In the genomic region with DNA sequence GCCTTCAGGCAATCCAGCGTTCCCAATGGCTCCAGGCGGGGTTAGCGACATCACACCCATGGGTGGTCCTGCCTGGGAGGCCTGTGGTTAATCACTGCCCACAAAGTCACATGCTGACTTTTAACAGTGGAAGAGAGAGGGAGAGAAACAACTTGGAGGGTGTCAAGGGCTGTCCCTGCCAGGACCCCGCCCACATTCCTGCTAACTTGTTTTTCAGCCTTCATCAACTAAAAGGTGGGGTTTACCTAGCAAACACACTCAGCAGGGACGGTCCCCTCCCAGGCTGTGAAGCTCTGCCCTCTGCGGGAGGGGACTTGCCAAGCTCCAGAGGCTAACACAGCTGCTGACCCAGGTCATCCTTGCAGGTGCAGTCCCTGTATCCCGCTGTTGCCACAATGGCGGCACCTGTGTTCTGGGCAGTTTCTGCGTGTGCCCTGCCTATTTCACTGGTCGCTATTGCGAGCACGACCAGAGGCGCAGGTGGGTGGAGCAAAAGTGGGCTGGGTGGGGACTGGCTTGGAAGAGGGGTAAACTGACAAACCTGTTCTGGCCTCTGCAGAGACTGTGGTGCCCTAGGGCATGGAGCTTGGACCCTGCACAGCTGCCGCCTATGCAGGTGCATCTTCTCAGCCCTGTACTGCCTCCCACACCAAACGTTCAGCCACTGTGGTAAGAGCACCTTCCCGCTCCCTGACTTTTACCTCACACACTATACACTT, we compare ENCODE assay signal across 8 mouse cellular contexts. TPM values are rescaled to one million over a fixed set of nuclear protein-coding genes. Genes with fewer than 3 reads are reported as not detected.
DNase-seq lines count a peak whose midpoint lies in the region; ATAC-seq and TF ChIP-seq lines count a peak whose summit lies in the region.

No protein-coding gene starts in this region.

- peak overlapping the region; percentile 37 for H3K4me3 ChIP-seq in cerebellum, adult 2 months (replicated peaks; ENCODE audit: insufficient read depth, low read depth, low read length)
- peak overlapping the region; percentile 33 for H3K4me3 ChIP-seq in hindbrain, embryonic 16.5 days (ENCODE audit: low read length)
- peak overlapping the region; percentile 21 for H3K4me3 ChIP-seq in lung, embryonic 15.5 days
- peak overlapping the region; percentile 29 for H3K4me3 ChIP-seq in stomach, embryonic 16.5 days (replicated peaks; ENCODE audit: low read length)

- no peak overlapping the region for H3K27ac ChIP-seq in cerebellum, adult 2 months (ENCODE audit: insufficient read depth, low read length)
- H3K27ac ChIP-seq in hindbrain, embryonic 16.5 days (ENCODE audit: low read depth, low read length), result no peak overlapping the region
- H3K27ac ChIP-seq in lung, embryonic 15.5 days, result no peak overlapping the region
- no peak overlapping the region for H3K27ac ChIP-seq in stomach, embryonic 16.5 days (ENCODE audit: low read length)

- no peaks in the 10 kb centered on the region for H3K27me3 ChIP-seq in cerebellum, adult 2 months (ENCODE audit: control insufficient read depth, insufficient read depth, low read length)
- H3K27me3 ChIP-seq in hindbrain, embryonic 16.5 days (replicated peaks; ENCODE audit: control insufficient read depth, insufficient read depth, low read length), result peaks cover 23% of the 10 kb centered on the region
- H3K27me3 ChIP-seq in lung, embryonic 15.5 days, result peaks cover 33% of the 10 kb centered on the region
- H3K27me3 ChIP-seq in stomach, embryonic 16.5 days (ENCODE audit: control insufficient read depth, insufficient read depth, low read length), result peaks cover 18% of the 10 kb centered on the region

- peak overlapping the region; percentile 65 for H3K4me2 ChIP-seq in hindbrain, embryonic 16.5 days (ENCODE audit: low read length)
- H3K4me2 ChIP-seq in lung, embryonic 15.5 days, result peak overlapping the region; percentile 52
- H3K4me2 ChIP-seq in stomach, embryonic 16.5 days (ENCODE audit: low read depth, low read length), result peak overlapping the region; percentile 53

- peak overlapping the region; percentile 38 for H3K9ac ChIP-seq in hindbrain, embryonic 16.5 days (ENCODE audit: low read depth, low read length)
- H3K9ac ChIP-seq in lung, embryonic 15.5 days, result no peak overlapping the region
- H3K9ac ChIP-seq in stomach, embryonic 16.5 days (ENCODE audit: low read length), result no peak overlapping the region

- TF ChIP-seq POLR2A in cerebellum, adult 2 months (IDR thresholded peaks at IDR 0.05; ENCODE audit: borderline replicate concordance, insufficient read depth, low read length), result no peak

- TF ChIP-seq CTCF in cerebellum, adult 2 months (IDR thresholded peaks at IDR 0.05; ENCODE audit: borderline replicate concordance, insufficient read depth, low read depth, low read length), result no peak

- H3K36me3 ChIP-seq in hindbrain, embryonic 16.5 days (ENCODE audit: control insufficient read depth, insufficient read depth, low read length), result no peaks in the 10 kb centered on the region
- H3K36me3 ChIP-seq in lung, embryonic 15.5 days, result no peaks in the 10 kb centered on the region
- H3K36me3 ChIP-seq in stomach, embryonic 16.5 days (ENCODE audit: control insufficient read depth, insufficient read depth, low read length), result no peaks in the 10 kb centered on the region

- 29% methylated on average over 16 of the region's 16 CpGs for WGBS in cerebellum, adult 2 months
- 2% methylated on average over 16 of the region's 16 CpGs for WGBS in hindbrain, embryonic 16.5 days
- WGBS in lung, embryonic 15.5 days, result 2% methylated on average over 16 of the region's 16 CpGs
- 5% methylated on average over 16 of the region's 16 CpGs for WGBS in stomach, embryonic 16.5 days

- peak; percentile 10 to 29 for DNase-seq in cerebellum, adult 2 months
- peak; percentile 40 for DNase-seq in embryo, embryonic 10 days (ENCODE audit: low spot score)
- no peak for DNase-seq in right cerebral cortex, postnatal 10 days (ENCODE audit: low spot score in 2 of 2)
- DNase-seq in cerebellum, postnatal 10 days, result no peak

- peaks cover 5% of the 10 kb centered on the region for H3K4me1 ChIP-seq in cerebellum, adult 2 months (ENCODE audit: control insufficient read depth, insufficient read depth, low read length)
- peaks cover 11% of the 10 kb centered on the region for H3K4me1 ChIP-seq in hindbrain, embryonic 16.5 days (ENCODE audit: control insufficient read depth, insufficient read depth, low read depth, low read length)
- 0 out of 2 replicates have a peak, but pooled peaks cover 4% of the 10 kb centered on the region for H3K4me1 ChIP-seq in lung, embryonic 15.5 days
- peaks cover 12% of the 10 kb centered on the region; the same call in 1 of the 2 replicates for H3K4me1 ChIP-seq in stomach, embryonic 16.5 days (ENCODE audit: control insufficient read depth, insufficient read depth, low read length)

- no peaks in the 10 kb centered on the region for H3K9me3 ChIP-seq in hindbrain, embryonic 16.5 days (ENCODE audit: control insufficient read depth, low read length)
- H3K9me3 ChIP-seq in lung, embryonic 15.5 days, result no peaks in the 10 kb centered on the region
- H3K9me3 ChIP-seq in stomach, embryonic 16.5 days (replicated peaks; ENCODE audit: control insufficient read depth, low read length), result no peaks in the 10 kb centered on the region

- no peak for ATAC-seq in cerebellum, adult (ENCODE audit: insufficient number of reproducible peaks, low FRiP score, low TSS enrichment)
- ATAC-seq in hindbrain, embryonic 16.5 days, result peak; percentile 58
- ATAC-seq in lung, embryonic 15.5 days (ENCODE audit: borderline replicate concordance, extremely low read depth, low FRiP score, low TSS enrichment), result peak; percentile 48
- peak; percentile 86 for ATAC-seq in stomach, embryonic 16.5 days (ENCODE audit: insufficient read depth, low FRiP score)

RNA-seq across cellular contexts. Expression of a gene that starts 1.5 kb away (rescaled TPM):
- polyA plus RNA-seq in cerebellum, adult 2 months (2012; rRNA removed), result 0.21 and 0.26 TPM in 2 replicates
- polyA plus RNA-seq in hindbrain, embryonic 16.5 days (2015; fragmentation: Nextera tagmentation; extraction: Ambion mirVana), result 0.16 and 0.25 TPM in 2 replicates
- polyA plus RNA-seq in lung, embryonic 15.5 days (2015; fragmentation: Nextera tagmentation; extraction: Ambion mirVana), result 0.41 TPM in 1 of 2 replicates, not detected in the other
- 0.43 and 0.59 TPM in 2 replicates for polyA plus RNA-seq in stomach, embryonic 16.5 days (2015; fragmentation: Nextera tagmentation; extraction: Ambion mirVana)

RNA-seq across cellular contexts. Expression of a gene that starts 23.8 kb away (rescaled TPM):
- not detected in 2 replicates for polyA plus RNA-seq in cerebellum, adult 2 months (2012; rRNA removed)
- polyA plus RNA-seq in hindbrain, embryonic 16.5 days (2015; fragmentation: Nextera tagmentation; extraction: Ambion mirVana), result not detected in 2 replicates
- polyA plus RNA-seq in lung, embryonic 15.5 days (2015; fragmentation: Nextera tagmentation; extraction: Ambion mirVana), result not detected in 2 replicates
- not detected in 2 replicates for polyA plus RNA-seq in stomach, embryonic 16.5 days (2015; fragmentation: Nextera tagmentation; extraction: Ambion mirVana)

RNA-seq across cellular contexts. Expression of a gene that starts 38.7 kb away (rescaled TPM):
- polyA plus RNA-seq in cerebellum, adult 2 months (2012; rRNA removed), result not detected in 2 replicates
- not detected in 2 replicates for polyA plus RNA-seq in hindbrain, embryonic 16.5 days (2015; fragmentation: Nextera tagmentation; extraction: Ambion mirVana)
- polyA plus RNA-seq in lung, embryonic 15.5 days (2015; fragmentation: Nextera tagmentation; extraction: Ambion mirVana), result not detected in 2 replicates
- polyA plus RNA-seq in stomach, embryonic 16.5 days (2015; fragmentation: Nextera tagmentation; extraction: Ambion mirVana), result not detected in 2 replicates

RNA-seq across cellular contexts. Expression of a gene that starts 42.5 kb away (rescaled TPM):
- 27.4 and 30.5 TPM in 2 replicates for polyA plus RNA-seq in cerebellum, adult 2 months (2012; rRNA removed)
- 28.6 and 31.9 TPM in 2 replicates for polyA plus RNA-seq in hindbrain, embryonic 16.5 days (2015; fragmentation: Nextera tagmentation; extraction: Ambion mirVana)
- polyA plus RNA-seq in lung, embryonic 15.5 days (2015; fragmentation: Nextera tagmentation; extraction: Ambion mirVana), result 0.09 and 0.11 TPM in 2 replicates
- polyA plus RNA-seq in stomach, embryonic 16.5 days (2015; fragmentation: Nextera tagmentation; extraction: Ambion mirVana), result 0.49 and 0.76 TPM in 2 replicates

Comparison
In these comparisons a context has a peak if more than half of its experiments do, and no peak if none do; other contexts are left out.
1. DNase-seq: peak in cerebellum, adult 2 months (2 of 2) and embryo, embryonic 10 days (single experiment); none in right cerebral cortex, postnatal 10 days (0 of 2) and cerebellum, postnatal 10 days (0 of 2).
2. Peak in every context shown above with its lines, with median percentiles within 50 percentile points of each other: H3K4me3 ChIP-seq and H3K4me2 ChIP-seq.